Mouse (Mus musculus) forebrain, embryonic 15.5 days (tissue): Measurements from ENCODE around the gene Cntn1. TPM values are rescaled to one million over a fixed set of nuclear protein-coding genes. Genes with fewer than 3 reads are reported as not detected.

ENCODE experiments used
- ATAC-seq: fragments of 200-750 bp; cut with Nextera tagmentation; replicated peaks from 2 replicates; pipeline ENCODE4 v1.8.0; 2017; ENCODE audit warnings: mild to moderate bottlenecking, moderate TSS enrichment, moderate library complexity
- H3K27ac ChIP-seq: fragments of 300-500 bp; sonication (generic); replicated peaks from 2 replicates; pipeline ENCODE4 v1.5.1; 2015; ENCODE audit warnings: mild to moderate bottlenecking, inconsistent platforms
- H3K27me3 ChIP-seq: fragments of 300-500 bp; sonication (generic); 2 replicates; pipeline ENCODE4 v1.6.1; 2015; ENCODE audit warnings: inconsistent platforms
- H3K36me3 ChIP-seq: fragments of 300-500 bp; sonication (generic); 2 replicates; pipeline ENCODE4 v1.6.1; 2015; ENCODE audit warnings: mild to moderate bottlenecking, inconsistent platforms
- H3K4me1 ChIP-seq: fragments of 300-500 bp; sonication (generic); 2 replicates; pipeline ENCODE4 v1.6.1; 2015; ENCODE audit warnings: inconsistent platforms
- H3K4me2 ChIP-seq: fragments of 300-500 bp; sonication (generic); replicated peaks from 2 replicates; pipeline ENCODE4 v1.6.1; 2015; ENCODE audit warnings: mild to moderate bottlenecking, inconsistent platforms
- H3K4me3 ChIP-seq: fragments of 300-500 bp; sonication (generic); 2 replicates; pipeline ENCODE4 v1.5.1; 2015; ENCODE audit warnings: mild to moderate bottlenecking, inconsistent platforms
- H3K9ac ChIP-seq: fragments of 300-500 bp; sonication (generic); replicated peaks from 2 replicates; pipeline ENCODE4 v1.6.1; 2015; ENCODE audit warnings: mild to moderate bottlenecking, inconsistent platforms
- H3K9me3 ChIP-seq: fragments of 300-500 bp; sonication (generic); 2 replicates; pipeline ENCODE4 v1.6.1; 2016; ENCODE audit warnings: inconsistent platforms
- WGBS: fragments of 180-500 bp; shearing (Covaris S2); methylation state at CpG from one replicate; pipeline ENCODE4 v1.1.7; 2015; ENCODE audit warnings: mixed read lengths; 5-methylcytosine and 5-hydroxymethylcytosine counted together
- polyA plus RNA-seq: library from polyadenylated mRNA; unstranded; fragments of >200 nt; fragmentation: Nextera tagmentation; extraction: Ambion mirVana; gene quantifications from 2 replicates; pipeline ENCODE4 v1.2.1, GENCODE M21; 2015

Gene Cntn1
- polyA plus RNA-seq, 1 experiment from 2014 or later, result 29.6 TPM

- Histone ChIP-seq H3K27ac (no peak overlapping the region), H3K36me3 (no peaks in the 10 kb centered on the region), H3K4me2 (no peak overlapping the region), H3K9ac (no peak overlapping the region), H3K9me3 (no peaks in the 10 kb centered on the region), H3K4me1 (no peaks in the 10 kb centered on the region), H3K4me3 (no peak overlapping the region), H3K27me3 (no peaks in the 10 kb centered on the region)
- no peak for ATAC-seq
- 21% methylated on average over 3 of the region's 3 CpGs for WGBS
These were observed 28.5 kb downstream of the Cntn1 start for GRCm38 (mm10) chr15:92079416-92079815.

GRCm38 (mm10) chr15:92085876-92086275 is 34.9 kb downstream of the Cntn1 start:
- Histone ChIP-seq H3K27me3 (no peaks in the 10 kb centered on the region), H3K9me3 (no peaks in the 10 kb centered on the region), H3K9ac (no peak overlapping the region), H3K4me3 (no peak overlapping the region), H3K4me1 (peaks cover 8% of the 10 kb centered on the region; the same call in 1 of the 2 replicates), H3K36me3 (no peaks in the 10 kb centered on the region), H3K4me2 (no peak overlapping the region), H3K27ac (no peak overlapping the region)
- WGBS, result 4% methylated on average over 1 of the region's 1 CpGs
- no peak for ATAC-seq

- Histone ChIP-seq H3K27ac (no peak overlapping the region), H3K4me1 (peaks cover 8% of the 10 kb centered on the region; the same call in 1 of the 2 replicates), H3K36me3 (no peaks in the 10 kb centered on the region), H3K9ac (no peak overlapping the region), H3K27me3 (no peaks in the 10 kb centered on the region), H3K4me3 (no peak overlapping the region), H3K9me3 (no peaks in the 10 kb centered on the region), H3K4me2 (no peak overlapping the region)
- WGBS, result 5% methylated on average over 6 of the region's 6 CpGs
- ATAC-seq, result no peak
These were observed 36.8 kb downstream of the Cntn1 start for GRCm38 (mm10) chr15:92087691-92088286.

GRCm38 (mm10) chr15:92090787-92091186 is 39.8 kb downstream of the Cntn1 start:
- Histone ChIP-seq H3K4me2 (no peak overlapping the region), H3K9me3 (no peaks in the 10 kb centered on the region), H3K27me3 (no peaks in the 10 kb centered on the region), H3K4me1 (peaks cover 6% of the 10 kb centered on the region; the same call in 1 of the 2 replicates), H3K4me3 (no peak overlapping the region), H3K9ac (no peak overlapping the region), H3K27ac (no peak overlapping the region), H3K36me3 (no peaks in the 10 kb centered on the region)
- 71% methylated on average over 6 of the region's 6 CpGs for WGBS
- ATAC-seq, result no peak

- H3K4me2 ChIP-seq, result no peak overlapping the region
- peaks cover 4% of the 10 kb centered on the region; the same call in 1 of the 2 replicates for H3K4me1 ChIP-seq
- 70% methylated on average over 3 of the region's 3 CpGs for WGBS
- no peak overlapping the region for H3K9ac ChIP-seq
- H3K27me3 ChIP-seq, result no peaks in the 10 kb centered on the region
- no peaks in the 10 kb centered on the region for H3K36me3 ChIP-seq
- no peaks in the 10 kb centered on the region for H3K9me3 ChIP-seq
- H3K4me3 ChIP-seq, result no peak overlapping the region
- no peak overlapping the region for H3K27ac ChIP-seq
- ATAC-seq, result no peak
These were observed 41.1 kb downstream of the Cntn1 start for GRCm38 (mm10) chr15:92092041-92092440.

- no peaks in the 10 kb centered on the region for H3K36me3 ChIP-seq
- H3K4me2 ChIP-seq, result no peak overlapping the region
- no peak overlapping the region for H3K27ac ChIP-seq
- H3K4me1 ChIP-seq, result no peaks in the 10 kb centered on the region
- ATAC-seq, result no peak
- H3K9me3 ChIP-seq, result no peaks in the 10 kb centered on the region
- no peak overlapping the region for H3K9ac ChIP-seq
- 68% methylated on average over 5 of the region's 5 CpGs for WGBS
- no peaks in the 10 kb centered on the region for H3K27me3 ChIP-seq
- H3K4me3 ChIP-seq, result no peak overlapping the region
These were observed 48.6 kb downstream of the Cntn1 start for GRCm38 (mm10) chr15:92099410-92100174.

- no peak overlapping the region for H3K27ac ChIP-seq
- no peaks in the 10 kb centered on the region for H3K27me3 ChIP-seq
- WGBS, result 82% methylated on average over 9 of the region's 9 CpGs
- H3K36me3 ChIP-seq, result no peaks in the 10 kb centered on the region
- H3K9me3 ChIP-seq, result no peaks in the 10 kb centered on the region
- H3K4me1 ChIP-seq, result no peaks in the 10 kb centered on the region
- H3K4me2 ChIP-seq, result no peak overlapping the region
- H3K4me3 ChIP-seq, result no peak overlapping the region
- no peak overlapping the region for H3K9ac ChIP-seq
- ATAC-seq, result no peak
These were observed 51.0 kb downstream of the Cntn1 start for GRCm38 (mm10) chr15:92101956-92102355.

GRCm38 (mm10) chr15:92112455-92112854 is 61.5 kb downstream of the Cntn1 start:
- Histone ChIP-seq H3K9ac (no peak overlapping the region), H3K27ac (no peak overlapping the region), H3K4me3 (no peak overlapping the region), H3K9me3 (no peaks in the 10 kb centered on the region), H3K27me3 (no peaks in the 10 kb centered on the region), H3K36me3 (no peaks in the 10 kb centered on the region), H3K4me1 (no peaks in the 10 kb centered on the region), H3K4me2 (no peak overlapping the region)
- no peak for ATAC-seq

GRCm38 (mm10) chr15:92132936-92133335 is 82.0 kb downstream of the Cntn1 start:
- Histone ChIP-seq H3K4me3 (no peak overlapping the region), H3K4me2 (no peak overlapping the region), H3K27me3 (no peaks in the 10 kb centered on the region), H3K9me3 (no peaks in the 10 kb centered on the region), H3K9ac (no peak overlapping the region), H3K4me1 (0 out of 2 replicates have a peak, but pooled peaks cover 4% of the 10 kb centered on the region), H3K27ac (peak overlapping the region; percentile 58; the same call in 1 of the 2 replicates), H3K36me3 (no peaks in the 10 kb centered on the region)
- peak; percentile 38; the same call in 1 of the 2 replicates for ATAC-seq
- 51% methylated on average over 3 of the region's 3 CpGs for WGBS

- no peaks in the 10 kb centered on the region for H3K36me3 ChIP-seq
- H3K4me1 ChIP-seq, result 0 out of 2 replicates have a peak, but pooled peaks cover 4% of the 10 kb centered on the region
- no peak overlapping the region for H3K9ac ChIP-seq
- H3K27ac ChIP-seq, result no peak overlapping the region
- no peaks in the 10 kb centered on the region for H3K27me3 ChIP-seq
- no peak overlapping the region for H3K4me2 ChIP-seq
- 86% methylated on average over 9 of the region's 9 CpGs for WGBS
- no peaks in the 10 kb centered on the region for H3K9me3 ChIP-seq
- no peak for ATAC-seq
- H3K4me3 ChIP-seq, result no peak overlapping the region
These were observed 83.3 kb downstream of the Cntn1 start for GRCm38 (mm10) chr15:92134254-92134653.

GRCm38 (mm10) chr15:92137026-92137425 is 86.1 kb downstream of the Cntn1 start:
- Histone ChIP-seq H3K4me3 (no peak overlapping the region), H3K4me1 (0 out of 2 replicates have a peak, but pooled peaks cover 4% of the 10 kb centered on the region), H3K9ac (no peak overlapping the region), H3K27me3 (no peaks in the 10 kb centered on the region), H3K4me2 (no peak overlapping the region), H3K9me3 (no peaks in the 10 kb centered on the region), H3K27ac (no peak overlapping the region), H3K36me3 (no peaks in the 10 kb centered on the region)
- no peak for ATAC-seq
- WGBS, result 57% methylated on average over 6 of the region's 6 CpGs

- 67% methylated on average over 4 of the region's 4 CpGs for WGBS
These were observed 91.0 kb downstream of the Cntn1 start for GRCm38 (mm10) chr15:92141972-92142371.

More at GRCm38 (mm10) chr15:92141972-92142371, 91.0 kb downstream of the Cntn1 start:
- Histone ChIP-seq H3K4me2 (no peak overlapping the region), H3K36me3 (no peaks in the 10 kb centered on the region), H3K9me3 (no peaks in the 10 kb centered on the region), H3K4me1 (no peaks in the 10 kb centered on the region), H3K4me3 (no peak overlapping the region), H3K9ac (no peak overlapping the region), H3K27ac (no peak overlapping the region), H3K27me3 (no peaks in the 10 kb centered on the region)
- no peak for ATAC-seq
